Mouse (Mus musculus): Measurements from ENCODE around the gene Entpd3.
"Not testable (repeated sequence)": the region's sequence is repeated elsewhere in the genome, so short reads cannot be mapped to it uniquely, and the experiment has no call there.

Gene Entpd3

DNA sequence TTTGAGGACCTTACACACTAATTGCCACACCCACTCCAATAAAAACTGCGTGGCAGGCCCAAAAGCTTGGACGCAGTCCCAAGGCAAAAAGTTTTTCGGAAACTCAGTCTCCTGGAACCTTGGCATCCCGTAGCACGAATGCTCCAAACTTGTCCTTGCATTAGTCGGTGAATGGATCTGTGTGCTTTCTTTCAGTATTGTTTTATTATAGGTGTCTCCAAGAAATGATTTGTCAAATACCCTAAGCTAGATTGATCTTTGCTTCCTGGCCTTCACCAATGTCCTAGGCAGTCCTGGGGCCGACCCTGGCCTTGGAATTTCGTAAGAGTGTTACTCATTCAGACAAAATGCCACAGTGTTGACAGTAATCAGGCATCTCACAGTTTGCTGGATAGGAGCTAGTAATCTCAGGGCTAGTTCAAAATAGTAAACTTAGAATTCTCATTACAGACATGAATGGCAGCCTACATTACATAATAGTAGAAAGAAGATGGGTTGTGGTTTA lies 6.1 kb upstream of the Entpd3 start:
- not testable (repeated sequence) for DNase-seq (ENCODE audit: extremely low read depth, low read depth, low spot score)

GRCm38 (mm10) chr9:120541411-120541810 lies 1.8 kb downstream of the Entpd3 start:
- DNase-seq (ENCODE audit: extremely low read depth, low read depth, low spot score) = no peak

DNA sequence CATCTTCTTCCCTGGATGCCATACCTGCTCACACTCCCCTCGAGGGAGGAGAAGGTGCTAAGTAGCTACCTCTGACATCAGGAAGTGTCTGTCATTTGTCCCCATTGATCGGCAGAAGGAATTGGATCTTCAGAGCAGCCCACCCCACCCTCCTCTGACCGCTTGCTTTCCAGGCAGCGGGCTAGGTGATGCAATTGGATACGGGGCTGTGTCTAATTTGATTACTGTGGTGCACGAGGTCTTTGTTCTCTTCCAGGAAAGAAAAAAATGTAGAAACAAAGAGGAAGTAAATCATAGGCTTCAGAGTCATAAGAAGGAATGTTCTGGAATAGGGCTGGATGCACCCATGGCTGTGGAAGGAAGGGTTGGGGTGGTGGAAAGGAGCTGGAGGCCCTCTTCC lies 2.6 kb downstream of the Entpd3 start:
- no peak for DNase-seq (ENCODE audit: extremely low read depth, low read depth, low spot score)

DNA sequence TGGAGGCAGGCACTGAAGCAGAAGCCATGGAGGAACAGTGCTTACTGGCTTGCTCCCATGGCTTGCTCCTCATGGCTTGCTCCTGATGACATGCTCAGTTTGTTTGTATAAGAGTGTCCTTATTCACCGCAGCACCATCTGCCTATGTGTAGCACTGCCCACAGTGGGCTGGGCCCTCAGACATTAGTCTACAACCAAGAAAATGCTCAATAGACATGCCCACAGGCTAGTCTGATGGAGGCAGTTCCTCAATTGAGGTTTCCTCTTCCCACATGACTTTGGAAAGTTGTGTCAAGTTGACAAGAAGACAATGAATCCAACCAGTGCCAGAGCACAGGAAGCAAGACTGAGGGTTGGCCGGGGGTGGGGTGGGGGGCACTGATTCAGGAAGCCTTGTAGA lies 6.4 kb downstream of the Entpd3 start:
- no peak for DNase-seq (ENCODE audit: extremely low read depth, low read depth, low spot score)

DNA sequence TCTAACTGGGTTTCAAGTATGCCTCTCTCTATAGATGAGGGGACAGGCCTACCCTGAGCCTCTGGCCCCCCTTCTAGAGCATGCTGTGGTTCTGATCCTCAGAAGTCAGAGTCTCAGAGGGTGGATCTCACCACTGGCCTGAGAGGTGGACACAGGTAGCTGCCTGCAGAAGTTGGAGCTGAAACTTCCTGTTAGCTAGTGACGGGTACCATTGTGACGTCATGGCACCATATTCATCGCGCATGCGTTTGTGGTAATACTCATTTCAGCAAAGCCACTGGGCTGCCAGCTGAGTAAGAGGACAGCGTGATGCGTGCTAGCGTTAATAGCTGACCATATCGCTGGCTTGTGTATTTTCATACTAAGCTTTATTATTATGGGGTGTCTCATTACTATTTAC lies 6.9 kb downstream of the Entpd3 start:
- DNase-seq (ENCODE audit: extremely low read depth, low read depth, low spot score) = no peak

DNA sequence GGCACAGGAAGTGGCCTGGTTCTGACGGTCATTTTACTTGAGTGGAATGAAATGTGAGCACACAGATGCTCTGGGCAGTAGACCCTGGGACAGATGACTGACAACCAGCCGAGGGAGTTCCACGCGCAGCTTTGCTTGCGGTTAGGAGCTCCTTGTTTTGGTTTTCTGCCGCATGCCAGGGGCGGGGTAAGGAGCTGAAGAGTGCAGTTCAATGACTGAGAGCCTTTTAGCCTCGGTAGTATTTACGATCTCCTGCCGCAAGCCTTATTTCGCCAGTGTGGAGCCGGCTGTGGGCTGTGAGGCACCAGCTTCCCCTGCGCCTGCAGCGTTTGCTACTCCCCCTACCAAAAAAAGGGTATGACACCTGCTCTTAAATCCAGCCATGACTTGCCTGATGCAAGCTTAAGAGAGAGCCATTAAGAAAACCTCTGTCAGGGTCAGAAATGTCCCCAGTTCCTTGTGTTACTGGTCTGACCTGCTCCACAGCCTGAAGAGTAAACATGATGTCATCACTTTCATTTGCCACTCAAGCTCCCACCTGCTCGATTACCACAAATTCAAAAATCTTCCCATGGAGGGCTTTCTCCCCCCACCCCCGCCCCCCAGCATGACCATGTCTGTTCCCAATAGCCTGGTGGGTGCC lies 7.5 kb downstream of the Entpd3 start:
- peak; percentile 57 for DNase-seq (ENCODE audit: extremely low read depth, low read depth, low spot score)

- peak; percentile 75 for DNase-seq (ENCODE audit: extremely low read depth, low read depth, low spot score)
These were observed 11.2 kb downstream of the Entpd3 start for GRCm38 (mm10) chr9:120550778-120551177.

DNA sequence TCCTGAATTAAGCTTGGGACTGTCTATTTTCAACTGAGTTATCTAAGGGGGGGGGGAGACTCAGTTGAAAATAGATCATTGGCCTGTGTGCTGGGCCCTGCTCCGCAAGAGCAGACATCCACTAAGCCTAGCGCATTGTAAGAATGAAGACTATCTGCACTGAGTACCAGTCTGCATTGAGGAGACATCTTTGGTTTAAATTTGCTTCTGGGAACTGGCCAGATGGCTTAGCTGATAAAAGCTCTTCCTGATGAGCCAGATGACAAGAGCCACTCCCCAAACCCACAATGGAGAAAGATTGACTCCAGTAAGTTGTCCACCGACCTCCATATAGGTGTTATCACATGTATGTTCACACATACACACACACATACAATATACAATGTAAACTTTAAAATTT lies 24.0 kb downstream of the Entpd3 start:
- DNase-seq (ENCODE audit: extremely low read depth, low read depth, low spot score) = no peak

GRCm38 (mm10) chr9:120564247-120564646 lies 24.6 kb downstream of the Entpd3 start:
- no peak for DNase-seq (ENCODE audit: extremely low read depth, low read depth, low spot score)

GRCm38 (mm10) chr9:120566384-120566783 lies 26.8 kb downstream of the Entpd3 start:
- no peak for DNase-seq (ENCODE audit: extremely low read depth, low read depth, low spot score)

GRCm38 (mm10) chr9:120568917-120569316 lies 29.3 kb downstream of the Entpd3 start:
- no peak for DNase-seq (ENCODE audit: extremely low read depth, low read depth, low spot score)

- DNase-seq (ENCODE audit: extremely low read depth, low read depth, low spot score) = no peak
These were observed 30.2 kb downstream of the Entpd3 start for GRCm38 (mm10) chr9:120569721-120570333.

DNA sequence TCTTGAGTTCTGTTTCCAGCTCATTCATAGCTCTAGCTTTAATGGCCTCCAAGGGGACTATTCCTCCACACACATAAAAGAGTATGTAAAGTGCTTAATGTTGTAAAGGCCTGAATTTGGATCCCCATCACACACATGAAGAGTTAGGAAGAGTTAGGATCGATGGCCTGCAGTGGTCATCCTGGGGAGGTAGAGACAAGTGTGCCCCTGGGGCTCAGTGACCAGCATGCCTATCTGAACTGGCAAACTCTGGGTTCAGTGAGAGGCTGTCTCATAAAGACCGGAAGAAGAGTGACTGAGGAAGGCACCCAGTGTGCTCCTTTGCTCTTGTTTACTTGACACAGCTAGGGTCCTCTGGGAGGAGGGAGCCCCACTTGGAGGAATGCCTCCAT lies 30.7 kb downstream of the Entpd3 start:
- DNase-seq (ENCODE audit: extremely low read depth, low read depth, low spot score) = no peak

- DNase-seq (ENCODE audit: extremely low read depth, low read depth, low spot score) = no peak
These were observed 31.3 kb downstream of the Entpd3 start, which contains the start of gene Rpl14 for GRCm38 (mm10) chr9:120570741-120571592. Rpl14 (plus strand) TSS chr9:120571444.

GRCm38 (mm10) chr9:120571593-120572385 lies 32.2 kb downstream of the Entpd3 start:
- DNase-seq (ENCODE audit: extremely low read depth, low read depth, low spot score) = no peak

DNA sequence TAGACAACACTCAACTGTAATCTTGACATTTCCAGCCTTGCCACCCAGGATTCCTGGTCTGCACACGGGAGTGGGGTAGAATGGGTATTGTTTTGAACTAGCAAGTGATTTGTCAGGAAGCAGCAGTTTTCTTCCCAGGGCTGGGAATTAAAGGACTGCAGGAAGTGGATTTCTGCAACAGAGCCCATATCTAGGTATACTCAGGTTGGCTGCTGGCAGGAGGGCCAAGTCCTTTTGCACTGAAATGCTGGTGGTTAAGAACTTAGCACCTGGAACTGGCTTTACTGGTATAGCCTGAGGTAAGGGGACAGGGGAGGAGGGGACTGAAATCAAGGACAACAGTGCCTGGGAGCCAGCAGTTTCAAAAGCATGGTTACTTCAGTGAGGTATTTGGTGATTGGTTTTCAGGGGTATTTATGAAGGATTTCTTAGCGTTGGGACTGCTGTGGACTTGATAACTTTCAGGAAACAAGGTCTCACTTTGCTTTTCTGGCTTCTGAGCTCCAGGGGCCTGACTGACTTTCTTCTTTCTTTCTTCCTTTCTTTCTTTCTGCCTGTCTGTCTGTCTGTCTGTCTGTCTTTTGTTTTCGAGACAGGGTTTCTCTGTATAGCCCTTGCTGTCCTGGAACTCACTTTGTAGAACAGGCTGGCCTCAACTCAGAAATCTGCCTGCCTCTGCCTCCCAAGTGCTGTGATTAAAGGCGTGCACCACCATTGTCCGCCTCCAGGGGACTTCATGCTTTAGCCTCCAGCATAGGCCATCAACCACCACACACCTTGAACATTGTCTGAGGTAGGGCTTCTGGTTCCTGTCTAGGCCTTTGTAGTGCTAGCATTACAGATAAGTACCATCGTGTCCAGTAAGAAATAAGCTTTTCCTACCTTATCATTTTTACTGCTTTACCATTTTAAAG lies 36.4 kb downstream of the Entpd3 start:
- no peak for DNase-seq (ENCODE audit: extremely low read depth, low read depth, low spot score)

DNA sequence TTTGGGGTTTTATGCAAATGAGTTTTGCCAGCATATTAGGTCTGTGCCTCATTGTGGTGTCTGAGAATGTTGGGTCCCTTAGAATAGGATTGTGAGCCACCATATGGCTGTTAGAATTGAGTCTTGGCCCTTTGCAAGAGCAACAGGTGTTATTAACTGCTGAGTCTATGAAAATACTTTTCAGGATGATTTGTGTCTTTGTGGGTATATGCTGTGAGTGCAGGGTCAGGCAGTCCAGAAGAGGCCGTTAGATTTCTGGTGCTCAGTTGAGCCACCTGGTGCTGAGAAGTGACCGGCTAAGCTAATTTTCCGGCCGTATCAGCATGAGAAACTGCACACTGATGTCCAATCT lies 37.0 kb downstream of the Entpd3 start:
- no peak for DNase-seq (ENCODE audit: extremely low read depth, low read depth, low spot score)

GRCm38 (mm10) chr9:120577133-120577651 lies 37.6 kb downstream of the Entpd3 start:
- no peak for DNase-seq (ENCODE audit: extremely low read depth, low read depth, low spot score)

GRCm38 (mm10) chr9:120577706-120578405 lies 38.2 kb downstream of the Entpd3 start:
- DNase-seq (ENCODE audit: extremely low read depth, low read depth, low spot score) = no peak

Measured in fat pad, adult 2 months (tissue).